Mouse (Mus musculus) cerebellum, adult 2 months (tissue): ENCODE data around the gene Khdc4.

ENCODE experiments used
- CTCF ChIP-seq: fragments of 200-500 bp; IDR thresholded peaks from 2 replicates; pipeline ENCODE4 v1.5.1; 2011; ENCODE audit warnings: low read depth, mild to moderate bottlenecking, control low read depth, low read length, moderate library complexity, borderline replicate concordance; ENCODE audit not compliant: insufficient read depth
- POLR2A ChIP-seq: fragments of 200-500 bp; IDR thresholded peaks from 2 replicates; pipeline ENCODE4 v1.6.1; 2011; ENCODE audit warnings: low read length, control low read depth, borderline replicate concordance; ENCODE audit not compliant: insufficient read depth

GRCm38 (mm10) chr3:88664095-88664494 is 21.5 kb upstream of the Khdc4 start:
- no peak for TF ChIP-seq CTCF
- no peak for TF ChIP-seq POLR2A
